Mouse (Mus musculus): Measurements from ENCODE around the gene Gins1. TPM values are rescaled to one million over a fixed set of nuclear protein-coding genes. Genes with fewer than 3 reads are reported as not detected.

Gins1 gene
- polyA plus RNA-seq, 1 experiment = 1.9 TPM

GRCm38 (mm10) chr2:150950056-150950455 is 44.9 kb downstream of the Gins1 start:
- Histone ChIP-seq H3K4me3 (ENCODE audit: extremely low read depth, insufficient read depth, insufficient read length) (no peak overlapping the region), H3K27me3 (ENCODE audit: control insufficient read depth, insufficient read depth, low read length) (no peaks in the 10 kb centered on the region), H3K36me3 (ENCODE audit: control insufficient read depth, insufficient read depth, low read length) (no peaks in the 10 kb centered on the region), H3K27ac (ENCODE audit: insufficient read depth, low read length) (no peak overlapping the region), H3K4me1 (ENCODE audit: control insufficient read depth, insufficient read depth, insufficient read length) (no peaks in the 10 kb centered on the region)
- TF ChIP-seq POLR2A (IDR thresholded peaks at IDR 0.05; ENCODE audit: low read depth, low read length) = no peak
- no peak for TF ChIP-seq CTCF (IDR thresholded peaks at IDR 0.05; ENCODE audit: extremely low read depth, insufficient read depth, insufficient read length, insufficient replicate concordance)
- 93% methylated on average over 6 of the region's 6 CpGs for WGBS
- DNase-seq (ENCODE audit: low read depth in 1 of 2, low spot score in 2 of 2) = no peak

- no peaks in the 10 kb centered on the region for H3K36me3 ChIP-seq (ENCODE audit: control insufficient read depth, insufficient read depth, low read length)
These were observed 46.0 kb downstream of the Gins1 start for GRCm38 (mm10) chr2:150951201-150951600.

GRCm38 (mm10) chr2:150955859-150956258 is 50.7 kb downstream of the Gins1 start:
- no peaks in the 10 kb centered on the region for H3K4me1 ChIP-seq (ENCODE audit: control insufficient read depth, insufficient read depth, insufficient read length)
- TF ChIP-seq POLR2A (IDR thresholded peaks at IDR 0.05; ENCODE audit: low read depth, low read length) = no peak
- TF ChIP-seq CTCF (IDR thresholded peaks at IDR 0.05; ENCODE audit: extremely low read depth, insufficient read depth, insufficient read length, insufficient replicate concordance) = no peak
- no peak overlapping the region for H3K27ac ChIP-seq (ENCODE audit: insufficient read depth, low read length)
- H3K36me3 ChIP-seq (ENCODE audit: control insufficient read depth, insufficient read depth, low read length) = no peaks in the 10 kb centered on the region
- 85% methylated on average over 1 of the region's 1 CpGs for WGBS
- no peak for DNase-seq (ENCODE audit: low read depth in 1 of 2, low spot score in 2 of 2)
- no peak overlapping the region for H3K4me3 ChIP-seq (ENCODE audit: extremely low read depth, insufficient read depth, insufficient read length)
- H3K27me3 ChIP-seq (ENCODE audit: control insufficient read depth, insufficient read depth, low read length) = no peaks in the 10 kb centered on the region

More at GRCm38 (mm10) chr2:150951201-150951600, 46.0 kb downstream of the Gins1 start:
- Histone ChIP-seq H3K4me1 (ENCODE audit: control insufficient read depth, insufficient read depth, insufficient read length) (no peaks in the 10 kb centered on the region), H3K27me3 (ENCODE audit: control insufficient read depth, insufficient read depth, low read length) (no peaks in the 10 kb centered on the region), H3K27ac (ENCODE audit: insufficient read depth, low read length) (no peak overlapping the region), H3K4me3 (ENCODE audit: extremely low read depth, insufficient read depth, insufficient read length) (no peak overlapping the region)
- no peak for DNase-seq (ENCODE audit: low read depth in 1 of 2, low spot score in 2 of 2)
- TF ChIP-seq CTCF (IDR thresholded peaks at IDR 0.05; ENCODE audit: extremely low read depth, insufficient read depth, insufficient read length, insufficient replicate concordance) (no peak), POLR2A (IDR thresholded peaks at IDR 0.05; ENCODE audit: low read depth, low read length) (no peak)
- WGBS = 74% methylated on average over 2 of the region's 2 CpGs

- TF ChIP-seq POLR2A (IDR thresholded peaks at IDR 0.05; ENCODE audit: low read depth, low read length) (no peak), CTCF (IDR thresholded peaks at IDR 0.05; ENCODE audit: extremely low read depth, insufficient read depth, insufficient read length, insufficient replicate concordance) (no peak)
- Histone ChIP-seq H3K4me3 (ENCODE audit: extremely low read depth, insufficient read depth, insufficient read length) (no peak overlapping the region), H3K36me3 (ENCODE audit: control insufficient read depth, insufficient read depth, low read length) (no peaks in the 10 kb centered on the region), H3K4me1 (ENCODE audit: control insufficient read depth, insufficient read depth, insufficient read length) (no peaks in the 10 kb centered on the region), H3K27me3 (ENCODE audit: control insufficient read depth, insufficient read depth, low read length) (no peaks in the 10 kb centered on the region), H3K27ac (ENCODE audit: insufficient read depth, low read length) (no peak overlapping the region)
- DNase-seq (ENCODE audit: low read depth in 1 of 2, low spot score in 2 of 2) = no peak
- WGBS = 91% methylated on average over 10 of the region's 10 CpGs
These were observed 54.3 kb downstream of the Gins1 start for GRCm38 (mm10) chr2:150959521-150959920.

GRCm38 (mm10) chr2:150963246-150963645 is 58.0 kb downstream of the Gins1 start:
- Histone ChIP-seq H3K4me3 (ENCODE audit: extremely low read depth, insufficient read depth, insufficient read length) (no peak overlapping the region), H3K4me1 (ENCODE audit: control insufficient read depth, insufficient read depth, insufficient read length) (no peaks in the 10 kb centered on the region), H3K27me3 (ENCODE audit: control insufficient read depth, insufficient read depth, low read length) (no peaks in the 10 kb centered on the region), H3K36me3 (ENCODE audit: control insufficient read depth, insufficient read depth, low read length) (no peaks in the 10 kb centered on the region), H3K27ac (ENCODE audit: insufficient read depth, low read length) (no peak overlapping the region)
- 100% methylated on average over 3 of the region's 3 CpGs for whole genome bisulfite sequencing
- DNase-seq (ENCODE audit: low read depth in 1 of 2, low spot score in 2 of 2) = no peak
- no peak for TF ChIP-seq POLR2A (IDR thresholded peaks at IDR 0.05; ENCODE audit: low read depth, low read length)
- TF ChIP-seq CTCF (IDR thresholded peaks at IDR 0.05; ENCODE audit: extremely low read depth, insufficient read depth, insufficient read length, insufficient replicate concordance) = no peak

GRCm38 (mm10) chr2:150964641-150965040 is 59.4 kb downstream of the Gins1 start:
- no peak overlapping the region for H3K27ac ChIP-seq (ENCODE audit: insufficient read depth, low read length)
- no peaks in the 10 kb centered on the region for H3K27me3 ChIP-seq (ENCODE audit: control insufficient read depth, insufficient read depth, low read length)
- WGBS = 90% methylated on average over 3 of the region's 3 CpGs
- H3K4me1 ChIP-seq (ENCODE audit: control insufficient read depth, insufficient read depth, insufficient read length) = no peaks in the 10 kb centered on the region
- TF ChIP-seq CTCF (IDR thresholded peaks at IDR 0.05; ENCODE audit: extremely low read depth, insufficient read depth, insufficient read length, insufficient replicate concordance) (no peak), POLR2A (IDR thresholded peaks at IDR 0.05; ENCODE audit: low read depth, low read length) (no peak)
- no peaks in the 10 kb centered on the region for H3K36me3 ChIP-seq (ENCODE audit: control insufficient read depth, insufficient read depth, low read length)
- no peak for DNase-seq (ENCODE audit: low read depth in 1 of 2, low spot score in 2 of 2)
- H3K4me3 ChIP-seq (ENCODE audit: extremely low read depth, insufficient read depth, insufficient read length) = no peak overlapping the region

GRCm38 (mm10) chr2:150965951-150966350 is 60.8 kb downstream of the Gins1 start:
- no peak overlapping the region for H3K27ac ChIP-seq (ENCODE audit: insufficient read depth, low read length)
- TF ChIP-seq CTCF (IDR thresholded peaks at IDR 0.05; ENCODE audit: extremely low read depth, insufficient read depth, insufficient read length, insufficient replicate concordance) (no peak), POLR2A (IDR thresholded peaks at IDR 0.05; ENCODE audit: low read depth, low read length) (no peak)
- H3K4me1 ChIP-seq (ENCODE audit: control insufficient read depth, insufficient read depth, insufficient read length) = no peaks in the 10 kb centered on the region
- no peaks in the 10 kb centered on the region for H3K36me3 ChIP-seq (ENCODE audit: control insufficient read depth, insufficient read depth, low read length)
- DNase-seq (ENCODE audit: low read depth in 1 of 2, low spot score in 2 of 2) = no peak
- 81% methylated on average over 10 of the region's 10 CpGs for WGBS
- no peak overlapping the region for H3K4me3 ChIP-seq (ENCODE audit: extremely low read depth, insufficient read depth, insufficient read length)
- no peaks in the 10 kb centered on the region for H3K27me3 ChIP-seq (ENCODE audit: control insufficient read depth, insufficient read depth, low read length)

All from spleen, adult 2 months (tissue).